Mouse (Mus musculus) embryonic facial prominence, embryonic 14.5 days (tissue): ENCODE results near the gene Dner. TPM values are rescaled to one million over a fixed set of nuclear protein-coding genes. Genes with fewer than 3 reads are reported as not detected.
A peak's percentile ranks its signal among the peaks of the same experiment; 100 is the strongest.

ENCODE experiments used
- ATAC-seq: fragments of 200-750 bp; cut with Nextera tagmentation; 2 replicates; pipeline ENCODE4 v1.8.0; 2017; ENCODE audit warnings: low read depth, moderate number of reproducible peaks, moderate TSS enrichment
- DNase-seq: peaks from one replicate; pipeline ENCODE4 v3.0.0-alpha.2; 2015; ENCODE audit warnings: low spot score
- H3K27ac ChIP-seq: fragments of 300-500 bp; sonication (generic); replicated peaks from 2 replicates; pipeline ENCODE4 v1.5.1; 2014; ENCODE audit warnings: low read depth, mild to moderate bottlenecking, low read length, moderate library complexity
- H3K27me3 ChIP-seq: fragments of 300-500 bp; sonication (generic); replicated peaks from 2 replicates; pipeline ENCODE4 v1.6.1; 2014; ENCODE audit warnings: low read length; ENCODE audit not compliant: control insufficient read depth, insufficient read depth
- H3K36me3 ChIP-seq: fragments of 300-500 bp; sonication (generic); 2 replicates; pipeline ENCODE4 v1.6.1; 2014; ENCODE audit warnings: low read length, mixed read lengths; ENCODE audit not compliant: control insufficient read depth, insufficient read depth
- H3K4me1 ChIP-seq: fragments of 300-500 bp; sonication (generic); 2 replicates; pipeline ENCODE4 v1.6.1; 2014; ENCODE audit warnings: antibody characterized with exemption, low read length; ENCODE audit not compliant: control insufficient read depth, insufficient read depth
- H3K4me2 ChIP-seq: fragments of 300-500 bp; sonication (generic); 2 replicates; pipeline ENCODE4 v1.6.1; 2014; ENCODE audit warnings: low read depth, mild to moderate bottlenecking, low read length, moderate library complexity, mixed read lengths
- H3K4me3 ChIP-seq: fragments of 300-500 bp; sonication (generic); 2 replicates; pipeline ENCODE4 v1.5.1; 2014; ENCODE audit warnings: low read depth, mild to moderate bottlenecking, low read length
- H3K9ac ChIP-seq: fragments of 300-500 bp; sonication (generic); 2 replicates; pipeline ENCODE4 v1.6.1; 2014; ENCODE audit warnings: low read depth, mild to moderate bottlenecking, low read length, moderate library complexity, mixed read lengths
- H3K9me3 ChIP-seq: fragments of 300-500 bp; sonication (generic); 2 replicates; pipeline ENCODE4 v1.6.1; 2016; ENCODE audit warnings: low read length; ENCODE audit not compliant: control insufficient read depth
- WGBS: fragments of 180-500 bp; shearing (Covaris S2); extraction: QIAGEN DNeasy Blood & Tissue Kit; methylation state at CpG from one replicate; pipeline ENCODE4 v1.1.7; 2014; 5-methylcytosine and 5-hydroxymethylcytosine counted together
- polyA plus RNA-seq: library from polyadenylated mRNA; unstranded; fragments of >200 nt; fragmentation: Nextera tagmentation; extraction: Ambion mirVana; gene quantifications from 2 replicates; pipeline ENCODE4 v1.2.1, GENCODE M21; 2014

Dner gene
- polyA plus RNA-seq, 1 experiment from 2014 or later = 13.3 TPM

- WGBS = 68% methylated on average over 4 of the region's 4 CpGs
- no peak overlapping the region for H3K9ac ChIP-seq
- no peaks in the 10 kb centered on the region for H3K4me1 ChIP-seq
- no peaks in the 10 kb centered on the region for H3K36me3 ChIP-seq
- H3K4me3 ChIP-seq = no peak overlapping the region
- no peak overlapping the region for H3K27ac ChIP-seq
- ATAC-seq (no peak), DNase-seq (no peak)
- no peak overlapping the region for H3K4me2 ChIP-seq
- no peaks in the 10 kb centered on the region for H3K27me3 ChIP-seq
- H3K9me3 ChIP-seq = no peaks in the 10 kb centered on the region
Observed at GRCm38 (mm10) chr1:84536069-84536468, 160.0 kb downstream of the Dner start.

- WGBS = 80% methylated on average over 3 of the region's 3 CpGs
- H3K27me3 ChIP-seq = no peaks in the 10 kb centered on the region
- H3K9ac ChIP-seq = no peak overlapping the region
- no peak overlapping the region for H3K4me2 ChIP-seq
- H3K4me3 ChIP-seq = no peak overlapping the region
- no peaks in the 10 kb centered on the region for H3K36me3 ChIP-seq
- no peak overlapping the region for H3K27ac ChIP-seq
- H3K4me1 ChIP-seq = no peaks in the 10 kb centered on the region
- ATAC-seq (no peak), DNase-seq (no peak)
- no peaks in the 10 kb centered on the region for H3K9me3 ChIP-seq
Observed at GRCm38 (mm10) chr1:84525514-84525913, 170.5 kb downstream of the Dner start.

- H3K9ac ChIP-seq = no peak overlapping the region
- no peak overlapping the region for H3K4me3 ChIP-seq
- ATAC-seq = peak; percentile 57; the same call in 1 of the 2 replicates
- H3K9me3 ChIP-seq = no peaks in the 10 kb centered on the region
- no peaks in the 10 kb centered on the region for H3K4me1 ChIP-seq
- H3K27ac ChIP-seq = no peak overlapping the region
- WGBS = 63% methylated on average over 4 of the region's 4 CpGs
- no peak overlapping the region for H3K4me2 ChIP-seq
- H3K36me3 ChIP-seq = no peaks in the 10 kb centered on the region
- H3K27me3 ChIP-seq = no peaks in the 10 kb centered on the region
- DNase-seq = peak; percentile 21
Observed at GRCm38 (mm10) chr1:84524413-84524812, 171.6 kb downstream of the Dner start.

- Histone ChIP-seq H3K4me2 (no peak overlapping the region), H3K4me3 (no peak overlapping the region), H3K4me1 (no peaks in the 10 kb centered on the region), H3K9me3 (no peaks in the 10 kb centered on the region), H3K27me3 (no peaks in the 10 kb centered on the region), H3K27ac (no peak overlapping the region), H3K36me3 (no peaks in the 10 kb centered on the region), H3K9ac (no peak overlapping the region)
- ATAC-seq (no peak), DNase-seq (peak; percentile 6)
- 50% methylated on average over 4 of the region's 4 CpGs for WGBS
Observed at GRCm38 (mm10) chr1:84522963-84523280, 173.1 kb downstream of the Dner start.

GRCm38 (mm10) chr1:84522256-84522962 is 173.6 kb downstream of the Dner start:
- Histone ChIP-seq H3K4me2 (no peak overlapping the region), H3K36me3 (no peaks in the 10 kb centered on the region), H3K27me3 (no peaks in the 10 kb centered on the region), H3K9ac (no peak overlapping the region), H3K4me1 (no peaks in the 10 kb centered on the region), H3K27ac (no peak overlapping the region), H3K4me3 (no peak overlapping the region), H3K9me3 (no peaks in the 10 kb centered on the region)
- peak; percentile 3 for DNase-seq
- 57% methylated on average over 4 of the region's 4 CpGs for WGBS
- no peak for ATAC-seq

- Histone ChIP-seq H3K9ac (no peak overlapping the region), H3K4me3 (no peak overlapping the region), H3K9me3 (no peaks in the 10 kb centered on the region), H3K27me3 (no peaks in the 10 kb centered on the region), H3K4me2 (no peak overlapping the region), H3K4me1 (no peaks in the 10 kb centered on the region), H3K27ac (no peak overlapping the region), H3K36me3 (no peaks in the 10 kb centered on the region)
- ATAC-seq = peak; percentile 70; the same call in 1 of the 2 replicates
- DNase-seq = peak; percentile 73
- WGBS = 34% methylated on average over 4 of the region's 4 CpGs
Observed at GRCm38 (mm10) chr1:84518347-84518746, 177.7 kb downstream of the Dner start.

- ATAC-seq (no peak), DNase-seq (no peak)
- Histone ChIP-seq H3K9me3 (no peaks in the 10 kb centered on the region), H3K9ac (no peak overlapping the region), H3K27me3 (no peaks in the 10 kb centered on the region), H3K4me1 (no peaks in the 10 kb centered on the region), H3K4me2 (no peak overlapping the region), H3K4me3 (no peak overlapping the region), H3K27ac (no peak overlapping the region), H3K36me3 (no peaks in the 10 kb centered on the region)
- WGBS = 62% methylated on average over 3 of the region's 3 CpGs
Observed at GRCm38 (mm10) chr1:84513201-84513600, 182.8 kb downstream of the Dner start.

- H3K27ac ChIP-seq = no peak overlapping the region
- no peaks in the 10 kb centered on the region for H3K27me3 ChIP-seq
- no peak overlapping the region for H3K9ac ChIP-seq
- DNase-seq = peak; percentile 63
- H3K4me3 ChIP-seq = no peak overlapping the region
- H3K9me3 ChIP-seq = no peaks in the 10 kb centered on the region
- H3K4me1 ChIP-seq = peaks cover 12% of the 10 kb centered on the region
- 62% methylated on average over 1 of the region's 1 CpGs for WGBS
- no peak for ATAC-seq
- H3K36me3 ChIP-seq = no peaks in the 10 kb centered on the region
- no peak overlapping the region for H3K4me2 ChIP-seq
Observed at GRCm38 (mm10) chr1:84508510-84508909, 187.5 kb downstream of the Dner start.

GRCm38 (mm10) chr1:84507568-84507967 is 188.5 kb downstream of the Dner start:
- no peaks in the 10 kb centered on the region for H3K36me3 ChIP-seq
- no peak overlapping the region for H3K9ac ChIP-seq
- H3K4me1 ChIP-seq = peaks cover 12% of the 10 kb centered on the region
- DNase-seq (no peak), ATAC-seq (no peak)
- H3K4me3 ChIP-seq = no peak overlapping the region
- no peaks in the 10 kb centered on the region for H3K9me3 ChIP-seq
- no peak overlapping the region for H3K4me2 ChIP-seq
- H3K27me3 ChIP-seq = no peaks in the 10 kb centered on the region
- H3K27ac ChIP-seq = peak overlapping the region; percentile 21
